Mouse (Mus musculus) kidney, embryonic 14.5 days (tissue): ENCODE measurements at regions not wholly inside any gene's neighbourhood (a gene's known extent, or its start where the extent isn't known, plus 50 kb on each side); places are given as distances from the start of the nearest gene placed in this dataset.

Source experiments
- ATAC-seq: fragments of 200-750 bp; cut with Nextera tagmentation; 2 replicates; pipeline ENCODE4 v1.8.0; 2017; ENCODE audit warnings: moderate number of reproducible peaks, mild to moderate bottlenecking, moderate TSS enrichment, moderate library complexity; ENCODE audit not compliant: low FRiP score, low TSS enrichment
- H3K27ac ChIP-seq: fragments of 300-500 bp; sonication (generic); 2 replicates; pipeline ENCODE4 v1.5.1; 2014; ENCODE audit warnings: low read depth, mild to moderate bottlenecking, low read length, moderate library complexity, mixed read lengths
- H3K27me3 ChIP-seq: fragments of 300-500 bp; sonication (generic); 2 replicates; pipeline ENCODE4 v1.6.1; 2014; ENCODE audit warnings: mild to moderate bottlenecking, low read length; ENCODE audit not compliant: control insufficient read depth, insufficient read depth
- H3K36me3 ChIP-seq: fragments of 300-500 bp; sonication (generic); 2 replicates; pipeline ENCODE4 v1.6.1; 2014; ENCODE audit warnings: low read length, mixed read lengths; ENCODE audit not compliant: control insufficient read depth, insufficient read depth
- H3K4me1 ChIP-seq: fragments of 300-500 bp; sonication (generic); 2 replicates; pipeline ENCODE4 v1.6.1; 2014; ENCODE audit warnings: low read length, mixed read lengths; ENCODE audit not compliant: control insufficient read depth, insufficient read depth
- H3K4me2 ChIP-seq: fragments of 300-500 bp; sonication (generic); replicated peaks from 2 replicates; pipeline ENCODE4 v1.6.1; 2014; ENCODE audit warnings: low read depth, mild to moderate bottlenecking, low read length
- H3K4me3 ChIP-seq: fragments of 300-500 bp; sonication (generic); 2 replicates; pipeline ENCODE4 v1.5.1; 2014; ENCODE audit warnings: mild to moderate bottlenecking, low read length
- H3K9ac ChIP-seq: fragments of 300-500 bp; sonication (generic); 2 replicates; pipeline ENCODE4 v1.6.1; 2014; ENCODE audit warnings: low read depth, mild to moderate bottlenecking, low read length, moderate library complexity
- H3K9me3 ChIP-seq: fragments of 300-500 bp; sonication (generic); 2 replicates; pipeline ENCODE4 v1.6.1; 2016; ENCODE audit warnings: low read length; ENCODE audit not compliant: control insufficient read depth
- WGBS: fragments of 180-500 bp; shearing (Covaris S2); extraction: QIAGEN DNeasy Blood & Tissue Kit; methylation state at CpG from one replicate; pipeline ENCODE4 v1.1.7; 2014; 5-methylcytosine and 5-hydroxymethylcytosine counted together

GRCm38 (mm10) chr1:137577639-137578038 lies 597.9 kb downstream of the Ptprc start:
- Histone ChIP-seq H3K4me3 (no peak overlapping the region), H3K36me3 (no peaks in the 10 kb centered on the region), H3K9ac (no peak overlapping the region), H3K9me3 (no peaks in the 10 kb centered on the region), H3K27me3 (no peaks in the 10 kb centered on the region), H3K4me1 (0 out of 2 replicates have a peak, but pooled peaks cover 3% of the 10 kb centered on the region), H3K27ac (no peak overlapping the region), H3K4me2 (no peak overlapping the region)
- no peak for ATAC-seq
- 33% methylated on average over 1 of the region's 1 CpGs for WGBS

GRCm38 (mm10) chr1:137576174-137576573 lies 599.3 kb downstream of the Ptprc start:
- Histone ChIP-seq H3K9ac (no peak overlapping the region), H3K9me3 (no peaks in the 10 kb centered on the region), H3K4me3 (no peak overlapping the region), H3K27me3 (no peaks in the 10 kb centered on the region), H3K36me3 (no peaks in the 10 kb centered on the region), H3K4me1 (0 out of 2 replicates have a peak, but pooled peaks cover 10% of the 10 kb centered on the region), H3K4me2 (no peak overlapping the region), H3K27ac (no peak overlapping the region)
- 54% methylated on average over 9 of the region's 9 CpGs for WGBS
- no peak for ATAC-seq

- no peak for ATAC-seq
Observed at GRCm38 (mm10) chr1:137575380-137575779, 600.1 kb downstream of the Ptprc start.

GRCm38 (mm10) chr1:137571905-137572865 lies 603.3 kb downstream of the Ptprc start:
- WGBS = 19% methylated on average over 6 of the region's 6 CpGs
- H3K27ac ChIP-seq = peak overlapping the region; percentile 83
- H3K27me3 ChIP-seq = no peaks in the 10 kb centered on the region
- no peak overlapping the region for H3K9ac ChIP-seq
- no peaks in the 10 kb centered on the region for H3K9me3 ChIP-seq
- no peak overlapping the region for H3K4me3 ChIP-seq
- H3K4me2 ChIP-seq = no peak overlapping the region
- peak; percentile 90 for ATAC-seq
- H3K36me3 ChIP-seq = no peaks in the 10 kb centered on the region
- 0 out of 2 replicates have a peak, but pooled peaks cover 11% of the 10 kb centered on the region for H3K4me1 ChIP-seq

More at GRCm38 (mm10) chr1:137575380-137575779, 600.1 kb downstream of the Ptprc start:
- Histone ChIP-seq H3K4me2 (no peak overlapping the region), H3K4me1 (0 out of 2 replicates have a peak, but pooled peaks cover 11% of the 10 kb centered on the region), H3K36me3 (no peaks in the 10 kb centered on the region), H3K27ac (no peak overlapping the region), H3K9ac (no peak overlapping the region), H3K4me3 (no peak overlapping the region), H3K9me3 (no peaks in the 10 kb centered on the region), H3K27me3 (no peaks in the 10 kb centered on the region)

GRCm38 (mm10) chr1:137571190-137571904 lies 604.2 kb downstream of the Ptprc start:
- Histone ChIP-seq H3K9me3 (no peaks in the 10 kb centered on the region), H3K27ac (peak overlapping the region; percentile 83; the same call in 1 of the 2 replicates), H3K9ac (no peak overlapping the region), H3K4me3 (no peak overlapping the region), H3K27me3 (no peaks in the 10 kb centered on the region), H3K36me3 (no peaks in the 10 kb centered on the region), H3K4me2 (no peak overlapping the region), H3K4me1 (0 out of 2 replicates have a peak, but pooled peaks cover 11% of the 10 kb centered on the region)
- 12% methylated on average over 4 of the region's 4 CpGs for WGBS
- ATAC-seq = peak; percentile 34; the same call in 1 of the 2 replicates

- Histone ChIP-seq H3K4me2 (no peak overlapping the region), H3K4me1 (peaks cover 8% of the 10 kb centered on the region; the same call in 1 of the 2 replicates), H3K9me3 (no peaks in the 10 kb centered on the region), H3K27me3 (no peaks in the 10 kb centered on the region), H3K27ac (no peak overlapping the region), H3K36me3 (no peaks in the 10 kb centered on the region), H3K4me3 (no peak overlapping the region), H3K9ac (no peak overlapping the region)
- 88% methylated on average over 1 of the region's 1 CpGs for WGBS
- ATAC-seq = no peak
Observed at GRCm38 (mm10) chr1:137567526-137567925, 607.3 kb upstream of the Nr5a2 start.

GRCm38 (mm10) chr1:137565573-137566048 lies 605.4 kb upstream of the Nr5a2 start:
- no peak overlapping the region for H3K4me3 ChIP-seq
- no peaks in the 10 kb centered on the region for H3K9me3 ChIP-seq
- H3K4me2 ChIP-seq = no peak overlapping the region
- ATAC-seq = no peak
- no peak overlapping the region for H3K9ac ChIP-seq
- no peak overlapping the region for H3K27ac ChIP-seq
- H3K4me1 ChIP-seq = peaks cover 2% of the 10 kb centered on the region
- H3K27me3 ChIP-seq = no peaks in the 10 kb centered on the region
- H3K36me3 ChIP-seq = no peaks in the 10 kb centered on the region
- WGBS = 82% methylated on average over 4 of the region's 4 CpGs

GRCm38 (mm10) chr1:137561686-137562085 lies 601.4 kb upstream of the Nr5a2 start:
- 93% methylated on average over 3 of the region's 3 CpGs for WGBS
- no peaks in the 10 kb centered on the region for H3K36me3 ChIP-seq
- peaks cover 4% of the 10 kb centered on the region for H3K4me1 ChIP-seq
- 0 out of 2 replicates have a peak overlapping the region, but pooled peaks have one; percentile 7 for H3K27ac ChIP-seq
- H3K4me2 ChIP-seq = no peak overlapping the region
- H3K27me3 ChIP-seq = no peaks in the 10 kb centered on the region
- no peak overlapping the region for H3K4me3 ChIP-seq
- ATAC-seq = no peak
- no peak overlapping the region for H3K9ac ChIP-seq
- no peaks in the 10 kb centered on the region for H3K9me3 ChIP-seq
